In the genomic region with DNA sequence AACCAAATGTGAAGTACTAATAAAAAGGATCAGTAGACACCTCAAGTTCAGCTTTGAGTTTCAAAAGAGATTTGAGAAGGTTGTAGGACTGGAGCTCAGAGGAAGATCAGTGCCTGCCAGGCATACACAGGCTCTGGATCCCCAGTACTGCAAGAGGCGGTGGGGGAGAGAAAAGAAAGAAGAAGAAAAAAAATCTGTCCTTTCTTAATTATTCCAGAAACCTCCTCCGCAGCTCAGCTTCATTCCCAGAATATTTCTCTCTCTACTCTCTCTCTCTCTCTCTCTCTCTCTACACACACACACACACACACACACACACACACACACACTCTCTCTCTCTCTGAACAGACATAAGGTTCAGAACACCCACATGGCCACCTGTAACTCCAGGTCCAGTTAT, we compare ENCODE assay signal across 32 mouse cellular contexts. TPM values are rescaled to one million over a fixed set of nuclear protein-coding genes. Genes with fewer than 3 reads are reported as not detected.
"Had no signal": no experiment of that assay in that cellular context is flagged by ENCODE, and none has a peak within 500 bp of the region (broad histone marks: within the 10 kb centered on the region; RNA-seq: fewer than 3 reads in every experiment).

No protein-coding gene starts in this region.

- H3K27me3 ChIP-seq: heart, embryonic 12.5 days; hindbrain, embryonic 12.5 days; intestine, embryonic 15.5 days; limb, embryonic 12.5 days; liver, embryonic 13.5 days had no signal

- ATAC-seq: hindbrain, embryonic 16.5 days; inflammation-experienced regulatory T-cells, adult 6 months; intestine, embryonic 15.5 days; intestine, postnatal 0 days had no signal

- H3K4me2 ChIP-seq: heart, embryonic 12.5 days; hindbrain, embryonic 12.5 days; hindbrain, embryonic 14.5 days; intestine, embryonic 15.5 days; limb, embryonic 12.5 days; liver, embryonic 11.5 days; liver, embryonic 13.5 days had no signal

- H3K4me1 ChIP-seq: heart, embryonic 10.5 days; heart, embryonic 12.5 days; hindbrain, embryonic 10.5 days; hindbrain, embryonic 12.5 days; intestine, embryonic 15.5 days; liver, embryonic 13.5 days had no signal

- H3K9me3 ChIP-seq: heart, embryonic 10.5 days; heart, embryonic 12.5 days; hindbrain, embryonic 10.5 days; hindbrain, embryonic 12.5 days; intestine, embryonic 15.5 days; limb, embryonic 10.5 days; limb, embryonic 12.5 days; liver, embryonic 13.5 days had no signal

- H3K27ac ChIP-seq: gastrocnemius, adult 2 months; heart, embryonic 10.5 days; hindbrain, embryonic 10.5 days; hindbrain, embryonic 12.5 days; hindbrain, embryonic 14.5 days; intestine, embryonic 15.5 days; limb, embryonic 10.5 days; limb, embryonic 12.5 days; liver, embryonic 13.5 days had no signal

- H3K4me3 ChIP-seq: gastrocnemius, adult 2 months; heart, embryonic 10.5 days; heart, embryonic 12.5 days; hindbrain, embryonic 10.5 days; hindbrain, embryonic 12.5 days; intestine, embryonic 15.5 days; left cerebral cortex, adult 2 months; limb, embryonic 10.5 days; limb, embryonic 12.5 days; liver, embryonic 13.5 days had no signal

- H3K9ac ChIP-seq: heart, embryonic 12.5 days; hindbrain, embryonic 12.5 days; hindbrain, embryonic 14.5 days; intestine, embryonic 15.5 days; limb, embryonic 12.5 days; liver, embryonic 13.5 days had no signal

- DNase-seq: gastrocnemius, adult 2 months; gastrocnemius, postnatal 10 days; gastrocnemius, postnatal 25 days; heart, adult 18-20 months; heart, postnatal 10 days; heart, postnatal 4 days; kidney, adult 18-20 months; kidney, adult 8-10 months; kidney, postnatal 14 days; kidney, postnatal 36 days; liver; liver, embryonic 13.5 days had no signal

RNA-seq across cellular contexts. Expression of gene Cyp2c23, which starts 51.0 kb away (rescaled TPM):
- total RNA-seq: gastrocnemius, adult 2 months; gastrocnemius, postnatal 10 days; gastrocnemius, postnatal 25 days; granulocyte monocyte progenitor cell, adult 5-6 weeks; heart, adult 8-10 months; heart, postnatal 25 days; heart, postnatal 4 days; layer of hippocampus, postnatal 10 days; layer of hippocampus, postnatal 25 days had no signal
- polyA plus RNA-seq: heart, embryonic 14.5 days; heart, embryonic 16.5 days; hindbrain, embryonic 10.5 days; hindbrain, embryonic 12.5 days; hindbrain, embryonic 14.5 days; hindbrain, embryonic 16.5 days; inflammation-experienced regulatory T-cells, adult 6 months; limb, embryonic 10.5 days had no signal
